Mouse (Mus musculus) kidney, embryonic 14.5 days (tissue): Measurements from ENCODE around the gene H2al1c. TPM values are rescaled to one million over a fixed set of nuclear protein-coding genes. Genes with fewer than 3 reads are reported as not detected.
"Not testable (repeated sequence)": the region's sequence is repeated elsewhere in the genome, so short reads cannot be mapped to it uniquely, and the experiment has no call there.

Source experiments
- ATAC-seq: fragments of 200-750 bp; cut with Nextera tagmentation; 2 replicates; pipeline ENCODE4 v1.8.0; 2017; ENCODE audit warnings: moderate number of reproducible peaks, mild to moderate bottlenecking, moderate TSS enrichment, moderate library complexity; ENCODE audit not compliant: low FRiP score, low TSS enrichment
- H3K27ac ChIP-seq: fragments of 300-500 bp; sonication (generic); 2 replicates; pipeline ENCODE4 v1.5.1; 2014; ENCODE audit warnings: low read depth, mild to moderate bottlenecking, low read length, moderate library complexity, mixed read lengths
- H3K27me3 ChIP-seq: fragments of 300-500 bp; sonication (generic); 2 replicates; pipeline ENCODE4 v1.6.1; 2014; ENCODE audit warnings: mild to moderate bottlenecking, low read length; ENCODE audit not compliant: control insufficient read depth, insufficient read depth
- H3K36me3 ChIP-seq: fragments of 300-500 bp; sonication (generic); 2 replicates; pipeline ENCODE4 v1.6.1; 2014; ENCODE audit warnings: low read length, mixed read lengths; ENCODE audit not compliant: control insufficient read depth, insufficient read depth
- H3K4me1 ChIP-seq: fragments of 300-500 bp; sonication (generic); 2 replicates; pipeline ENCODE4 v1.6.1; 2014; ENCODE audit warnings: low read length, mixed read lengths; ENCODE audit not compliant: control insufficient read depth, insufficient read depth
- H3K4me2 ChIP-seq: fragments of 300-500 bp; sonication (generic); replicated peaks from 2 replicates; pipeline ENCODE4 v1.6.1; 2014; ENCODE audit warnings: low read depth, mild to moderate bottlenecking, low read length
- H3K4me3 ChIP-seq: fragments of 300-500 bp; sonication (generic); 2 replicates; pipeline ENCODE4 v1.5.1; 2014; ENCODE audit warnings: mild to moderate bottlenecking, low read length
- H3K9ac ChIP-seq: fragments of 300-500 bp; sonication (generic); 2 replicates; pipeline ENCODE4 v1.6.1; 2014; ENCODE audit warnings: low read depth, mild to moderate bottlenecking, low read length, moderate library complexity
- H3K9me3 ChIP-seq: fragments of 300-500 bp; sonication (generic); 2 replicates; pipeline ENCODE4 v1.6.1; 2016; ENCODE audit warnings: low read length; ENCODE audit not compliant: control insufficient read depth
- WGBS: fragments of 180-500 bp; shearing (Covaris S2); extraction: QIAGEN DNeasy Blood & Tissue Kit; methylation state at CpG from one replicate; pipeline ENCODE4 v1.1.7; 2014; 5-methylcytosine and 5-hydroxymethylcytosine counted together
- polyA plus RNA-seq: library from polyadenylated mRNA; unstranded; fragments of >200 nt; fragmentation: Nextera tagmentation; extraction: Ambion mirVana; gene quantifications from 2 replicates; pipeline ENCODE4 v1.2.1, GENCODE M21; 2014

Gene H2al1c
- polyA plus RNA-seq, 1 experiment from 2014 or later = not detected

DNA sequence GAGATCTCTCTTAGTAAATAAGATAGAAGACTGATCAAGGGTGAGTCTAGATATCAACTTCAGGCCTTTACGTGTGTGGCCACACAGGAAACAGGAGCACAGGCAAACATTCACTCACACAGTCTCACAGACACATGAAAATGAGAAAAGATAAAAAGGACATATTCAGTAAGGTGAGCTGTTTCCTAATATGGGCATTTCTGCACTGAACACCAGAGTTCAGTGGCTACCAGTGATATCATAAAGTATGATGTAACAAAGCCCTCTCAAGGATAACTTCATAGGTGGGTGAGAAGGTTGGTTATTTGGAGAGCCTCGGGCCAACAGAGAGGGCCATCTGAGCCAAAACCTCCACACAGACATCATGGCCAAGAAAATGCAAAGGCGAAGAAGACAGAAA is 6.5 kb upstream of the H2al1c start, which contains the start of gene H2al1a:
Gene H2al1a, plus strand, starts transcription at position 301 of the 400 bp plus-strand sequence.
- H3K9ac ChIP-seq, H3K27me3 ChIP-seq, H3K36me3 ChIP-seq, ATAC-seq, H3K27ac ChIP-seq, H3K9me3 ChIP-seq, H3K4me1 ChIP-seq, H3K4me3 ChIP-seq, H3K4me2 ChIP-seq: not testable (repeated sequence)
- WGBS = no CpG with 5 or more reads among the region's 3 CpGs

DNA sequence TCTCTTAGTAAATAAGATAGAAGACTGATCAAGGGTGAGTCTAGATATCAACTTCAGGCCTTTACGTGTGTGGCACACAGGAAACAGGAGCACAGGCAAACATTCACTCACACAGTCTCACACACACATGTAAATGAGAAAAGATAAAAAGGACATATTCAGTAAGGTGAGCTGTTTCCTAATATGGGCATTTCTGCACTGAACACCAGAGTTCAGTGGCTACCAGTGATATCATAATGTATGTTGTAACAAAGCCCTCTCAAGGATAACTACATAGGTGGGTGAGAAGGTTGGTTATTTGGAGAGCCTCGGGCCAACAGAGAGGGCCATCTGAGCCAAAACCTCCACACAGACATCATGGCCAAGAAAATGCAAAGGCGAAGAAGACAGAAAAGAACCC is 3.3 kb upstream of the H2al1c start, which contains the start of gene H2al1b:
Gene H2al1b, plus strand, starts transcription at position 301 of the 400 bp plus-strand sequence.
- not testable (repeated sequence) for ATAC-seq, H3K27me3 ChIP-seq
- 90% methylated on average over 1 of the region's 3 CpGs for WGBS

DNA sequence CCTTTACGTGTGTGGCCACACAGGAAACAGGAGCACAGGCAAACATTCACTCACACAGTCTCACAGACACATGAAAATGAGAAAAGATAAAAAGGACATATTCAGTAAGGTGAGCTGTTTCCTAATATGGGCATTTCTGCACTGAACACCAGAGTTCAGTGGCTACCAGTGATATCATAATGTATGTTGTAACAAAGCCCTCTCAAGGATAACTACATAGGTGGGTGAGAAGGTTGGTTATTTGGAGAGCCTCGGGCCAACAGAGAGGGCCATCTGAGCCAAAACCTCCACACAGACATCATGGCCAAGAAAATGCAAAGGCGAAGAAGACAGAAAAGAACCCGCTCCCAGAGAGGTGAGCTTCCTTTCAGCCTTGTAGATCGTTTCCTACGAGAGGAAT is 3.1 kb downstream of the H2al1c start, which contains the start of gene H2al1d:
Gene H2al1d, plus strand, starts transcription at position 301 of the 400 bp plus-strand sequence.
- not testable (repeated sequence) for ATAC-seq, H3K4me2 ChIP-seq, H3K27ac ChIP-seq, H3K36me3 ChIP-seq, H3K9ac ChIP-seq, H3K9me3 ChIP-seq, H3K4me1 ChIP-seq, H3K4me3 ChIP-seq, H3K27me3 ChIP-seq
- no CpG with 5 or more reads among the region's 6 CpGs for WGBS

More for the DNA sequence above, 3.3 kb upstream of the H2al1c start, which contains the start of gene H2al1b:
- not testable (repeated sequence) for H3K4me2 ChIP-seq, H3K9ac ChIP-seq, H3K4me1 ChIP-seq, H3K9me3 ChIP-seq, H3K36me3 ChIP-seq, H3K4me3 ChIP-seq, H3K27ac ChIP-seq

DNA sequence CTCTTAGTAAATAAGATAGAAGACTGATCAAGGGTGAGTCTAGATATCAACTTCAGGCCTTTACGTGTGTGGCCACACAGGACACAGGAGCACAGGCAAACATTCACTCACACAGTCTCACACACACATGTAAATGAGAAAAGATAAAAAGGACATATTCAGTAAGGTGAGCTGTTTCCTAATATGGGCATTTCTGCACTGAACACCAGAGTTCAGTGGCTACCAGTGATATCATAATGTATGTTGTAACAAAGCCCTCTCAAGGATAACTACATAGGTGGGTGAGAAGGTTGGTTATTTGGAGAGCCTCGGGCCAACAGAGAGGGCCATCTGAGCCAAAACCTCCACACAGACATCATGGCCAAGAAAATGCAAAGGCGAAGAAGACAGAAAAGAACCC is 6.2 kb downstream of the H2al1c start, which contains the start of gene H2al1e:
Gene H2al1e, plus strand, starts transcription at position 301 of the 400 bp plus-strand sequence.
- H3K9me3 ChIP-seq, H3K36me3 ChIP-seq, H3K4me2 ChIP-seq, H3K27me3 ChIP-seq, H3K4me3 ChIP-seq, H3K27ac ChIP-seq, H3K9ac ChIP-seq, H3K4me1 ChIP-seq, ATAC-seq: not testable (repeated sequence)
- no CpG with 5 or more reads among the region's 3 CpGs for WGBS

DNA sequence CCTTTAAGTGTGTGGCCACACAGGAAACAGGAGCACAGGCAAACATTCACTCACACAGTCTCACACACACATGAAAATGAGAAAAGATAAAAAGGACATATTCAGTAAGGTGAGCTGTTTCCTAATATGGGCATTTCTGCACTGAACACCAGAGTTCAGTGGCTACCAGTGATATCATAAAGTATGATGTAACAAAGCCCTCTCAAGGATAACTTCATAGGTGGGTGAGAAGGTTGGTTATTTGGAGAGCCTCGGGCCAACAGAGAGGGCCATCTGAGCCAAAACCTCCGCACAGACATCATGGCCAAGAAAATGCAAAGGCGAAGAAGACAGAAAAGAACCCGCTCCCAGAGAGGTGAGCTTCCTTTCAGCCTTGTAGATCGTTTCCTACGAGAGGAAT is 9.4 kb downstream of the H2al1c start, which contains the start of gene H2al1f:
Gene H2al1f, plus strand, starts transcription at position 301 of the 400 bp plus-strand sequence.
- not testable (repeated sequence) for H3K9ac ChIP-seq, H3K4me1 ChIP-seq, H3K4me2 ChIP-seq, H3K4me3 ChIP-seq, H3K36me3 ChIP-seq, ATAC-seq, H3K27me3 ChIP-seq, H3K27ac ChIP-seq, H3K9me3 ChIP-seq
- no CpG with 5 or more reads among the region's 6 CpGs for WGBS

DNA sequence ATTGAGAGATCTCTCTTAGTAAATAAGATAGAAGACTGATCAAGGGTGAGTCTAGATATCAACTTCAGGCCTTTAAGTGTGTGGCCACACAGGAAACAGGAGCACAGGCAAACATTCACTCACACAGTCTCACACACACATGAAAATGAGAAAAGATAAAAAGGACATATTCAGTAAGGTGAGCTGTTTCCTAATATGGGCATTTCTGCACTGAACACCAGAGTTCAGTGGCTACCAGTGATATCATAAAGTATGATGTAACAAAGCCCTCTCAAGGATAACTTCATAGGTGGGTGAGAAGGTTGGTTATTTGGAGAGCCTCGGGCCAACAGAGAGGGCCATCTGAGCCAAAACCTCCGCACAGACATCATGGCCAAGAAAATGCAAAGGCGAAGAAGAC is 12.5 kb downstream of the H2al1c start, which contains the start of gene H2al1g:
Gene H2al1g, plus strand, starts transcription at position 301 of the 400 bp plus-strand sequence.
- not testable (repeated sequence) for H3K4me3 ChIP-seq, H3K27ac ChIP-seq, H3K4me1 ChIP-seq, H3K9me3 ChIP-seq, H3K36me3 ChIP-seq, ATAC-seq, H3K9ac ChIP-seq, H3K27me3 ChIP-seq, H3K4me2 ChIP-seq
- WGBS = no CpG with 5 or more reads among the region's 3 CpGs

DNA sequence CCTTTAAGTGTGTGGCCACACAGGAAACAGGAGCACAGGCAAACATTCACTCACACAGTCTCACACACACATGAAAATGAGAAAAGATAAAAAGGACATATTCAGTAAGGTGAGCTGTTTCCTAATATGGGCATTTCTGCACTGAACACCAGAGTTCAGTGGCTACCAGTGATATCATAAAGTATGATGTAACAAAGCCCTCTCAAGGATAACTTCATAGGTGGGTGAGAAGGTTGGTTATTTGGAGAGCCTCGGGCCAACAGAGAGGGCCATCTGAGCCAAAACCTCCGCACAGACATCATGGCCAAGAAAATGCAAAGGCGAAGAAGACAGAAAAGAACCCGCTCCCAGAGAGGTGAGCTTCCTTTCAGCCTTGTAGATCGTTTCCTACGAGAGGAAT is 15.7 kb downstream of the H2al1c start, which contains the start of gene H2al1h:
Gene H2al1h, plus strand, starts transcription at position 301 of the 400 bp plus-strand sequence.
- H3K36me3 ChIP-seq, H3K9me3 ChIP-seq, H3K4me1 ChIP-seq, H3K27ac ChIP-seq, H3K4me2 ChIP-seq, ATAC-seq, H3K27me3 ChIP-seq, H3K9ac ChIP-seq, H3K4me3 ChIP-seq: not testable (repeated sequence)
- no CpG with 5 or more reads among the region's 6 CpGs for WGBS

DNA sequence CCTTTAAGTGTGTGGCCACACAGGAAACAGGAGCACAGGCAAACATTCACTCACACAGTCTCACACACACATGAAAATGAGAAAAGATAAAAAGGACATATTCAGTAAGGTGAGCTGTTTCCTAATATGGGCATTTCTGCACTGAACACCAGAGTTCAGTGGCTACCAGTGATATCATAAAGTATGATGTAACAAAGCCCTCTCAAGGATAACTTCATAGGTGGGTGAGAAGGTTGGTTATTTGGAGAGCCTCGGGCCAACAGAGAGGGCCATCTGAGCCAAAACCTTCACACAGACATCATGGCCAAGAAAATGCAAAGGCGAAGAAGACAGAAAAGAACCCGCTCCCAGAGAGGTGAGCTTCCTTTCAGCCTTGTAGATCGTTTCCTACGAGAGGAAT is 18.9 kb downstream of the H2al1c start, which contains the start of gene H2al1i:
Gene H2al1i, plus strand, starts transcription at position 301 of the 400 bp plus-strand sequence.
- H3K4me2 ChIP-seq, H3K9ac ChIP-seq, H3K27me3 ChIP-seq, H3K4me3 ChIP-seq, H3K9me3 ChIP-seq, H3K4me1 ChIP-seq, H3K27ac ChIP-seq, ATAC-seq, H3K36me3 ChIP-seq: not testable (repeated sequence)
- WGBS = 83% methylated on average over 3 of the region's 5 CpGs

DNA sequence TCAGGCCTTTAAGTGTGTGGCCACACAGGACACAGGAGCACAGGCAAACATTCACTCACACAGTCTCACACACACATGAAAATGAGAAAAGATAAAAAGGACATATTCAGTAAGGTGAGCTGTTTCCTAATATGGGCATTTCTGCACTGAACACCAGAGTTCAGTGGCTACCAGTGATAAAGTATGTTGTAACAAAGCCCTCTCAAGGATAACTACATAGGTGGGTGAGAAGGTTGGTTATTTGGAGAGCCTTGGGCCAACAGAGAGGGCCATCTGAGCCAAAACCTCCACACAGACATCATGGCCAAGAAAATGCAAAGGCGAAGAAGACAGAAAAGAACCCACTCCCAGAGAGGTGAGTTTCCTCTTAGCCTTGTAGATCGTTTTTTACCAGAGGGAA is 22.1 kb downstream of the H2al1c start, which contains the start of gene H2al1j:
Gene H2al1j, plus strand, starts transcription at position 301 of the 400 bp plus-strand sequence.
- not testable (repeated sequence) for H3K27me3 ChIP-seq, H3K9ac ChIP-seq, H3K4me1 ChIP-seq, ATAC-seq, H3K4me3 ChIP-seq, H3K9me3 ChIP-seq, H3K36me3 ChIP-seq, H3K4me2 ChIP-seq, H3K27ac ChIP-seq
- WGBS = 93% methylated on average over 2 of the region's 2 CpGs
